Comparison of ENCODE assay signal across 8 mouse cellular contexts in the genomic region with DNA sequence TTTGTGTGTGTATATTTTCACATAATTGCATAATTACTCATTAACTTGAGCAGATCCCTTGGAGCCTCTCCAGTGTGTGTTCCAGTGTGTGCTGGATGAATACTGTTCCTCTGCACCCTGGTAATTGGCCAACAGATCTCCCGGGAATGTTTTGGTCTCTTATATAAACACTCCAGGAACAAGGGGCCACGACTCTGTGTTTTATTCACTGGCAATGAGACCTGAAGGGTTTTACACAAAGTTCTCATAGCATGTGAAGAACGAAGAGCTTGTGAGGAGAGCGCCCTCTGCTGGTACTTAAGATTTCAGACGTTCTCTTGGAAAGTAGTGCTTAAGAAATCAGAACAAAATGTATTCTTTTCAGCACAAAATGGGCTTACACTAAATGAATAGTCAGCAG.
DNase-seq lines count a peak whose midpoint lies in the region; ATAC-seq and TF ChIP-seq lines count a peak whose summit lies in the region.
"Had no signal": no experiment of that assay in that cellular context is flagged by ENCODE, and none has a peak within 500 bp of the region (broad histone marks: within the 10 kb centered on the region; RNA-seq: fewer than 3 reads in every experiment).

No protein-coding gene starts in this region.

- CTCF ChIA-PET in Patski (lab: Charles Lee) = interaction anchor here (0.6 to 3.2 kb wide), 8 partner anchors 10 to 1534 kb away, joined by 3 to 20 read pairs (median 4); no protein-coding TSS in a partner anchor

- in situ Hi-C loops in Patski (cut with MboI; ENCODE audit: low pct_unique_long_range_greater_than_20kb) = loop anchor here (5.0 to 25.0 kb wide), 4 partner anchors 267 to 1737 kb away; no protein-coding TSS in a partner anchor

- ATAC-seq in Patski = peak; percentile 54

- peak; percentile 76 for TF ChIP-seq CTCF in Patski (IDR thresholded peaks at IDR 0.05)

- DNase-seq in Patski (ENCODE audit: low read depth, low spot score) = peak; percentile 25
- peak; percentile 51 for DNase-seq in cerebellum, adult 11 months
- DNase-seq in forelimb bud, embryonic 11.5 days (ENCODE audit: low read depth, low spot score) = peak; percentile 79
- peak; percentile 76 for DNase-seq in induced T-regulatory cell, adult 2 months (ENCODE audit: low read depth)
- DNase-seq in left cerebral cortex, adult 18-20 months (ENCODE audit: low spot score in 2 of 2) = peak; percentile 71 to 86
- peak; percentile 84 for DNase-seq in mesoderm, embryonic 11.5 days (ENCODE audit: low read depth, low spot score)
- DNase-seq in right cerebral cortex, postnatal 36 days (ENCODE audit: low spot score in 2 of 2) = peak; percentile 41 to 46

- POLR2A ChIA-PET in Patski (lab: Charles Lee) = no interaction called here

- H3K27me3 ChIP-seq in Patski = peaks cover 13% of the 10 kb centered on the region
- H3K27me3 ChIP-seq: limb, embryonic 12.5 days had no signal

Comparison
In these comparisons a context has a peak if more than half of its experiments do, and no peak if none do; other contexts are left out.
1. Peak in every context shown above with its lines: DNase-seq and ATAC-seq.
2. DNase-seq: peak in every context shown above with its lines; median percentile 84 in mesoderm, embryonic 11.5 days; 79 in forelimb bud, embryonic 11.5 days; 78 in left cerebral cortex, adult 18-20 months; 76 in induced T-regulatory cell, adult 2 months; 51 in cerebellum, adult 11 months; 44 in right cerebral cortex, postnatal 36 days; 25 in Patski.